ENCODE assay signal across 12 mouse cellular contexts in the genomic region with DNA sequence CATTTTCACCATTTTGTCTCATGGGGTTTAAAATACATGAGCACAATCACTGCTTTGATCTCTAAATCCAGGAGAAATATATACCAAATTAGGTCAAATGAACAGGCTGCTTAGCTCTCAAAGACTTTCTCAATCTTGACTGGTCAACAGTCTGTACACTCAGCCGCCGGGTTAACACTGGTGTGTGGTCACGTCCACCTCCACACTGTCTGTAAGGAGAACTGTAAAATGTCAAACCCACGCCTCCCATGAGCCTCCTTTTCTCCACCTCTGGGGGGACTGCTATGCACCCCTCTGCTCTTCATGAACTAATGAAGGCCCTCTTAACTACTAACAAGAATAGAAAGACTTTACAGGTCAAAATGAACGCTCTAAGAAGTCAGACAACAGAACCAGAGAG. TPM values are rescaled to one million over a fixed set of nuclear protein-coding genes. Genes with fewer than 3 reads are reported as not detected.
A peak's percentile ranks its signal among the peaks of the same experiment; 100 is the strongest.
DNase-seq lines count a peak whose midpoint lies in the region; ATAC-seq and TF ChIP-seq lines count a peak whose summit lies in the region.
"Had no signal": no experiment of that assay in that cellular context is flagged by ENCODE, and none has a peak within 500 bp of the region (broad histone marks: within the 10 kb centered on the region; RNA-seq: fewer than 3 reads in every experiment).

No protein-coding gene starts in this region.

- H3K27me3 ChIP-seq in heart, embryonic 13.5 days (replicated peaks): no peaks in the 10 kb centered on the region
- H3K27me3 ChIP-seq in lung, embryonic 15.5 days: no peaks in the 10 kb centered on the region
- no peaks in the 10 kb centered on the region for H3K27me3 ChIP-seq in intestine, embryonic 14.5 days (replicated peaks; ENCODE audit: control insufficient read depth, insufficient read depth, low read length)
- no peaks in the 10 kb centered on the region for H3K27me3 ChIP-seq in stomach, embryonic 15.5 days (replicated peaks)
- no peaks in the 10 kb centered on the region for H3K27me3 ChIP-seq in embryonic facial prominence, embryonic 10.5 days (replicated peaks; ENCODE audit: low read depth, poor library complexity, severe bottlenecking)
- H3K27me3 ChIP-seq: hindbrain, embryonic 13.5 days; neural tube, embryonic 12.5 days had no signal

- peaks cover 59% of the 10 kb centered on the region for H3K4me1 ChIP-seq in heart, embryonic 13.5 days
- peaks cover 44% of the 10 kb centered on the region for H3K4me1 ChIP-seq in lung, embryonic 15.5 days
- H3K4me1 ChIP-seq in lung, adult 2 months (ENCODE audit: control insufficient read depth, insufficient read depth, low read length): peaks cover 58% of the 10 kb centered on the region
- H3K4me1 ChIP-seq in intestine, embryonic 14.5 days (replicated peaks; ENCODE audit: control insufficient read depth, insufficient read depth, low read length): peaks cover 30% of the 10 kb centered on the region
- peaks cover 21% of the 10 kb centered on the region for H3K4me1 ChIP-seq in stomach, embryonic 15.5 days
- peaks cover 16% of the 10 kb centered on the region for H3K4me1 ChIP-seq in embryonic facial prominence, embryonic 10.5 days
- H3K4me1 ChIP-seq: neural tube, embryonic 12.5 days had no signal

- peak overlapping the region; percentile 46 for H3K4me2 ChIP-seq in heart, embryonic 13.5 days
- H3K4me2 ChIP-seq in lung, embryonic 15.5 days: peak overlapping the region; percentile 6; the same call in 1 of the 2 replicates
- no peak overlapping the region for H3K4me2 ChIP-seq in intestine, embryonic 14.5 days (ENCODE audit: low read length)
- peak overlapping the region; percentile 10; the same call in 1 of the 2 replicates for H3K4me2 ChIP-seq in stomach, embryonic 15.5 days
- H3K4me2 ChIP-seq: hindbrain, embryonic 13.5 days; neural tube, embryonic 12.5 days had no signal

- intact Hi-C loops in heart, postnatal 14 days (cut with DNase I): no loop called here

- WGBS in heart, embryonic 13.5 days: 21% methylated on average over 5 of the region's 5 CpGs
- WGBS in lung, embryonic 15.5 days: 15% methylated on average over 5 of the region's 5 CpGs
- 19% methylated on average over 5 of the region's 5 CpGs for WGBS in lung, adult 2 months
- WGBS in intestine, embryonic 14.5 days: 19% methylated on average over 5 of the region's 5 CpGs
- 18% methylated on average over 5 of the region's 5 CpGs for WGBS in stomach, embryonic 15.5 days
- 81% methylated on average over 5 of the region's 5 CpGs for WGBS in embryonic facial prominence, embryonic 10.5 days

- no peak for TF ChIP-seq POLR2A in lung, adult 2 months (IDR thresholded peaks at IDR 0.05; ENCODE audit: borderline replicate concordance, extremely low read depth, low read depth, low read length)

- no peak for ATAC-seq in heart, embryonic 13.5 days (ENCODE audit: extremely low read depth, insufficient number of reproducible peaks, low FRiP score, low TSS enrichment)
- no peak; the same call in 1 of the 2 replicates for ATAC-seq in lung, embryonic 15.5 days (ENCODE audit: borderline replicate concordance, extremely low read depth, low FRiP score, low TSS enrichment)
- peak; percentile 44; the same call in 1 of the 2 replicates for ATAC-seq in intestine, embryonic 14.5 days (replicated peaks; ENCODE audit: low FRiP score, low TSS enrichment, low read depth)
- peak; percentile 48; the same call in 1 of the 2 replicates for ATAC-seq in stomach, embryonic 15.5 days (ENCODE audit: insufficient read depth, low FRiP score, low read depth)

- no peak overlapping the region for H3K4me3 ChIP-seq in heart, embryonic 13.5 days
- H3K4me3 ChIP-seq in lung, embryonic 15.5 days: no peak overlapping the region
- H3K4me3 ChIP-seq in lung, adult 2 months (replicated peaks; ENCODE audit: extremely low read depth, low read depth, low read length): no peak overlapping the region
- no peak overlapping the region for H3K4me3 ChIP-seq in intestine, embryonic 14.5 days (ENCODE audit: low read depth, low read length)
- no peak overlapping the region for H3K4me3 ChIP-seq in stomach, embryonic 15.5 days (replicated peaks)
- no peak overlapping the region for H3K4me3 ChIP-seq in embryonic facial prominence, embryonic 10.5 days
- H3K4me3 ChIP-seq: hindbrain, embryonic 13.5 days; neural tube, embryonic 12.5 days had no signal

- H3K9ac ChIP-seq in heart, embryonic 13.5 days: peak overlapping the region; percentile 42
- H3K9ac ChIP-seq in lung, embryonic 15.5 days: no peak overlapping the region
- no peak overlapping the region for H3K9ac ChIP-seq in intestine, embryonic 14.5 days (ENCODE audit: low read length)
- H3K9ac ChIP-seq in stomach, embryonic 15.5 days: no peak overlapping the region
- H3K9ac ChIP-seq: hindbrain, embryonic 13.5 days; neural tube, embryonic 12.5 days had no signal

- peaks cover 19% of the 10 kb centered on the region for H3K36me3 ChIP-seq in heart, embryonic 13.5 days
- H3K36me3 ChIP-seq in lung, embryonic 15.5 days: peaks cover 4% of the 10 kb centered on the region; the same call in 1 of the 2 replicates
- peaks cover 3% of the 10 kb centered on the region; the same call in 1 of the 2 replicates for H3K36me3 ChIP-seq in intestine, embryonic 14.5 days (ENCODE audit: control insufficient read depth, insufficient read depth, low read length)
- H3K36me3 ChIP-seq in stomach, embryonic 15.5 days: peaks cover 5% of the 10 kb centered on the region
- H3K36me3 ChIP-seq in embryonic facial prominence, embryonic 10.5 days (replicated peaks): peaks cover 8% of the 10 kb centered on the region

- 0 out of 2 replicates have a peak, but pooled peaks cover 4% of the 10 kb centered on the region for H3K9me3 ChIP-seq in heart, embryonic 13.5 days
- no peaks in the 10 kb centered on the region for H3K9me3 ChIP-seq in lung, embryonic 15.5 days
- no peaks in the 10 kb centered on the region for H3K9me3 ChIP-seq in intestine, embryonic 14.5 days (ENCODE audit: control insufficient read depth, low read length)
- no peaks in the 10 kb centered on the region for H3K9me3 ChIP-seq in stomach, embryonic 15.5 days
- peaks cover 8% of the 10 kb centered on the region; the same call in 1 of the 2 replicates for H3K9me3 ChIP-seq in embryonic facial prominence, embryonic 10.5 days
- H3K9me3 ChIP-seq: hindbrain, embryonic 13.5 days; neural tube, embryonic 12.5 days had no signal

- peak overlapping the region; percentile 88 for H3K27ac ChIP-seq in heart, embryonic 13.5 days (replicated peaks)
- H3K27ac ChIP-seq in lung, embryonic 15.5 days: peak overlapping the region; percentile 80
- H3K27ac ChIP-seq in intestine, embryonic 14.5 days (ENCODE audit: low read depth): peak overlapping the region; percentile 60
- peak overlapping the region; percentile 78 for H3K27ac ChIP-seq in stomach, embryonic 15.5 days
- no peak overlapping the region for H3K27ac ChIP-seq in embryonic facial prominence, embryonic 10.5 days (replicated peaks)
- H3K27ac ChIP-seq: hindbrain, embryonic 13.5 days; neural tube, embryonic 12.5 days had no signal

- no peak for TF ChIP-seq CTCF in lung, adult 2 months (IDR thresholded peaks at IDR 0.05; ENCODE audit: insufficient read depth, low read length)

- DNase-seq in heart, postnatal 14 days: no peak
- DNase-seq in lung, adult 2 months: no peak
- DNase-seq in intestine, embryonic 14.5 days (ENCODE audit: low spot score): no peak
- DNase-seq in embryonic facial prominence, embryonic 10.5 days (ENCODE audit: low spot score): no peak
- DNase-seq in thymus, postnatal 25 days: no peak
- DNase-seq: cerebellum, postnatal 14 days; kidney, postnatal 25 days had no signal

RNA-seq across cellular contexts. Expression of a gene that starts 36.2 kb away (rescaled TPM):
- 28.0 and 28.9 TPM in 2 replicates for polyA plus RNA-seq in heart, embryonic 13.5 days (2015; fragmentation: Nextera tagmentation; extraction: Ambion mirVana)
- total RNA-seq in heart, postnatal 14 days (2021): 10 to 100 TPM; 60.2 to 61.0 TPM
- polyA plus RNA-seq in lung, embryonic 15.5 days (2015; fragmentation: Nextera tagmentation; extraction: Ambion mirVana): 107 and 115 TPM in 2 replicates
- polyA plus RNA-seq in lung, adult 2 months (2012; rRNA removed): 118 and 135 TPM in 2 replicates
- 81.7 and 82.5 TPM in 2 replicates for polyA plus RNA-seq in intestine, embryonic 14.5 days (2014; fragmentation: Nextera tagmentation; extraction: Ambion mirVana)
- 84.2 TPM in 2 replicates for polyA plus RNA-seq in stomach, embryonic 15.5 days (2015; fragmentation: Nextera tagmentation; extraction: Ambion mirVana)
- 29.2 and 29.3 TPM in 2 replicates for polyA plus RNA-seq in embryonic facial prominence, embryonic 10.5 days (2016; fragmentation: Nextera tagmentation; extraction: Ambion mirVana)

Comparison
In these comparisons a context has a peak if more than half of its experiments do, and no peak if none do; other contexts are left out.
1. ATAC-seq: peak in intestine, embryonic 14.5 days (single experiment) and stomach, embryonic 15.5 days (single experiment); none in heart, embryonic 13.5 days (single experiment) and lung, embryonic 15.5 days (single experiment).